Mouse (Mus musculus) G1E (cell line): ENCODE results near the gene 4932411N23Rik. TPM values are rescaled to one million over a fixed set of nuclear protein-coding genes. Genes with fewer than 3 reads are reported as not detected.
"Not testable (repeated sequence)": the region's sequence is repeated elsewhere in the genome, so short reads cannot be mapped to it uniquely, and the experiment has no call there.

ENCODE experiments used
- ATAC-seq: 2 replicates; pipeline ENCODE4 v1.8.0; 2016; ENCODE audit warnings: mild to moderate bottlenecking; ENCODE audit not compliant: insufficient number of reproducible peaks, poor library complexity, low FRiP score, severe bottlenecking; ENCODE audit errors: extremely low read depth
- DNase-seq: peaks from one replicate; pipeline ENCODE4 v3.0.0; 2012; ENCODE audit warnings: low spot score
- H3K27me3 ChIP-seq: 2 replicates; pipeline ENCODE4 v1.6.1; 2012; ENCODE audit warnings: mild to moderate bottlenecking, low read length, inconsistent platforms; ENCODE audit not compliant: insufficient read depth
- H3K36me3 ChIP-seq: replicated peaks from 2 replicates; pipeline ENCODE3; 2012; ENCODE audit warnings: mild to moderate bottlenecking, inconsistent platforms
- H3K4me1 ChIP-seq: 2 replicates; pipeline ENCODE4 v1.6.1; 2012; ENCODE audit warnings: low read depth, low read length, inconsistent platforms, mixed read lengths; ENCODE audit not compliant: insufficient read depth
- H3K4me3 ChIP-seq: 2 replicates; pipeline ENCODE4 v1.5.1; 2012; ENCODE audit warnings: low read depth, mild to moderate bottlenecking, inconsistent platforms, low read length, moderate library complexity, mixed read lengths
- H3K9me3 ChIP-seq: replicated peaks from 2 replicates; pipeline ENCODE4 v1.6.1; 2012; ENCODE audit warnings: inconsistent platforms
- CTCF ChIP-seq: IDR thresholded peaks from 2 replicates; pipeline ENCODE4 v1.5.1; 2012; ENCODE audit warnings: low read depth, low read length, inconsistent platforms, mixed read lengths
- GATA1 ChIP-seq: IDR thresholded peaks from 2 replicates; pipeline ENCODE4 v1.6.1; 2012; ENCODE audit warnings: borderline replicate concordance, low read length, inconsistent platforms, mixed read lengths
- GATA2 ChIP-seq: IDR thresholded peaks from 2 replicates; pipeline ENCODE4 v1.6.1; 2012; ENCODE audit warnings: low read depth, low read length, inconsistent platforms, borderline replicate concordance
- POLR2AphosphoS5 ChIP-seq: IDR thresholded peaks from 2 replicates; pipeline ENCODE4 v1.6.1; 2012; ENCODE audit warnings: low read depth, low read length, inconsistent platforms; ENCODE audit not compliant: insufficient replicate concordance
- TAL1 ChIP-seq: conservative IDR thresholded peaks from 2 replicates; pipeline ENCODE4 v1.6.1; 2012; ENCODE audit warnings: low read depth, low read length, inconsistent platforms, mixed read lengths
- polyA plus RNA-seq: library from polyadenylated mRNA; stranded (reverse); fragments of >175 nt; gene quantifications from 2 replicates; pipeline ENCODE4 v1.2.3, GENCODE M21; 2012
- total RNA-seq, 2 experiments: library from RNA; stranded (forward) in 1 of 2; stranded (reverse) in 1 of 2; fragments of 200-1000 nt in 1 of 2; fragments of >200 nt in 1 of 2; fragmentation: Nextera tagmentation in 1 of 2; gene quantifications; 2 replicates each; pipeline ENCODE4 v1.2.3; 2014 to 2017

Gene 4932411N23Rik
- not detected in 2 replicates for total RNA-seq (2014; fragmentation: Nextera tagmentation)
- 0.06 TPM in 1 of 2 replicates, not detected in the other for total RNA-seq (2017)
- not detected in 2 replicates for polyA plus RNA-seq

DNA sequence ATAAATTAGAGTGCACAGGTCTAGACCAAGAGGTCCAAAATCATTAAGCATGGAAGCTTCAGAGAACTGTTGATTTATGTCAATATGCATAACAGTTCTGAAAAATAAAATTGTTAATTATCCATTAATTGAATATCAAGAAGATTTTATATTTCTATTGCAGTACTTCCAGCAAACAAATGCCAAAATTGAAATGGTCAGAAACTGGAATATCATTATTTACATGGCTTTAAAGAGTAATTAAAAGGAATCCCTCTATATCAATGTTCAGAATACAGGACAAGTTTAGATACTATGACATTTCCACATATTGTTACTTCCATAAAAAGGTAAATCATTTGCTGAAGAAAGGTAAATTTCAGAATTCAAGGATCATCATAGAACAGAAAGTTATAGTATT, at the start of gene 4932411N23Rik:
Gene 4932411N23Rik, minus strand, starts transcription at position 101 of the 400 bp plus-strand sequence.
- no peaks in the 10 kb centered on the region for H3K36me3 ChIP-seq
- no peaks in the 10 kb centered on the region for H3K27me3 ChIP-seq
- no peak for TF ChIP-seq TAL1
- no peak for TF ChIP-seq CTCF
- no peak for TF ChIP-seq GATA1
- no peak for TF ChIP-seq GATA2
- TF ChIP-seq POLR2AphosphoS5, result no peak

DNA sequence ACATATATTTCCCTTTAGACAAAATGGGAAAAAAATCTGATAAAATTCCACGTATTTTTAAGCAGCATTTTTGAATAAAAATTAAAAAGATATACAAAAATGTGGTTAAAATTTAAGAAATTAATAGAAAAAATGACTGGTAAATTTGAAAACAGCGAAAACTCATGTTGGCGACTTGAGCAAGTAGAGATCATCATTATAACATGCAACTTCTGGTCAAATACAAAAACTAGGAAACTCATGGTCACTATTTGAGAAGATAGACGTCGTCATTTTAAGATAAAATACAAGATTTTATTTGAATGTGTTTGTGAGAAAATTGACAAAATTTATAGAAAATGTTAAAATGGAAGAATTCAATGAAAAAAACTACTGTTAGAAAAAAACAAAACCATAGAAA, 35.8 kb downstream of the 4932411N23Rik start:
- no peak for DNase-seq
- H3K27me3 ChIP-seq, result no peaks in the 10 kb centered on the region
- H3K4me3 ChIP-seq, result no peak overlapping the region
- no peak for TF ChIP-seq POLR2AphosphoS5
- no peak for TF ChIP-seq TAL1
- no peak for TF ChIP-seq CTCF
- no peak for TF ChIP-seq GATA2
- TF ChIP-seq GATA1, result no peak
- ATAC-seq, result no peak
- H3K9me3 ChIP-seq, result no peaks in the 10 kb centered on the region
- no peaks in the 10 kb centered on the region for H3K36me3 ChIP-seq
- no peaks in the 10 kb centered on the region for H3K4me1 ChIP-seq

More for the DNA sequence above, at the start of gene 4932411N23Rik:
- DNase-seq (no peak), ATAC-seq (no peak)
- Histone ChIP-seq H3K4me3 (no peak within 1 kb of the TSS), H3K4me1 (no peaks in the 10 kb centered on the region), H3K9me3 (no peaks in the 10 kb centered on the region)

DNA sequence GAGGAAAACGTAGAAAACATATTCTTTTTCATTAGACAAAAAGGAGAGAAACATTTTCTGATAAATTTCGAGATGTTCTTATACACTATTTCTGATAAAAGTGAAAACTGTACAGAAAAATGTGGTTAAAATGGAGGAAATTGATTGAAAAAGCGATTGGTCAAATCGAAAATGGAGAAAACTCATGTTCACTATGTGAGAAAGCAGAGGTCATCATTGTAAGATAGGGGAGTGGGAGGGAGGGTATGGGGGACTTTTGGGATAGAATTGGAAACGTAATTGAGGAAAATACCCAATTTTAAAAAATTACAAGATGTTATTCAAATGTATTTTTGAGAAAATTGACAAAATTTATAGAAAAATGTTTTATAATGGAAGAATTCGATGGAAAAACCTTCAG, 38.0 kb downstream of the 4932411N23Rik start:
- H3K36me3 ChIP-seq, H3K27me3 ChIP-seq, H3K9me3 ChIP-seq, DNase-seq, ATAC-seq, H3K4me1 ChIP-seq, H3K4me3 ChIP-seq: not testable (repeated sequence)

DNA sequence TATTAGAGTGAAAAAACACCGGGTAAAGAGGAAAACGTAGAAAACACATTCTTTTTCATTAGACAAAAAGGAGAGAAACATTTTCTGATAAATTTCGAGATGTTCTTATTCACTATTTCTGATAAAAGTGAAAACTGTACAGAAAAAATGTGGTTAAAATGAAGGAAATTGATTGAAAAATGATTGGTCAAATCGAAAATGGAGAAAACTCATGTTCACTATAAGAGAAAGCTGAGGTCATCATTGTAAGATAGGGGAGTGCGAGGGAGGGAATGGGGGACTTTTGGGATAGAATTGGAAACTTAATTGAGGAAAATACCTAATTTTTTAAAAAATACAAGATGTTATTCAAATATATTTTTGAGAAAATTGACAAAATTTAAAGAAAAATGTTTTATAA, 40.8 kb downstream of the 4932411N23Rik start:
- DNase-seq, ATAC-seq, H3K9me3 ChIP-seq: not testable (repeated sequence)

DNA sequence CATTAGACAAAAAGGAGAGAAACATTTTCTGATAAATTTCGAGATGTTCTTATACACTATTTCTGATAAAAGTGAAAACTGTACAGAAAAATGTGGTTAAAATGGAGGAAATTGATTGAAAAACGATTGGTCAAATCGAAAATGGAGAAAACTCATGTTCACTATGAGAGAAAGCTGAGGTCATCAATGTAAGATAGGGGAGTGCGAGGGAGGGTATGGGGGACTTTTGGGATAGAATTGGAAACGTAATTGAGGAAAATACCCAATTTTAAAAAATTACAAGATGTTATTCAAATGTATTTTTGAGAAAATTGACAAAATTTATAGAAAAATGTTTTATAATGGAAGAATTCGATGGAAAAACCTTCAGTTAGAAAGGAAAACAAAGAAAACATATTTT, 42.2 kb downstream of the 4932411N23Rik start:
- H3K4me3 ChIP-seq, H3K4me1 ChIP-seq, DNase-seq, H3K9me3 ChIP-seq, ATAC-seq, H3K36me3 ChIP-seq, H3K27me3 ChIP-seq: not testable (repeated sequence)

More for the DNA sequence above, 40.8 kb downstream of the 4932411N23Rik start:
- not testable (repeated sequence) for H3K36me3 ChIP-seq, H3K4me3 ChIP-seq, H3K27me3 ChIP-seq, H3K4me1 ChIP-seq

Other genes starting within 250 kb of the 4932411N23Rik start
- gene Gm382, start 224.1 kb upstream of the 4932411N23Rik start, total RNA-seq (2014; fragmentation: Nextera tagmentation), result not detected in 2 replicates
- gene Gm382, start 224.1 kb upstream of the 4932411N23Rik start, total RNA-seq (2017), result not detected in 2 replicates
- gene Gm382, start 224.1 kb upstream of the 4932411N23Rik start, polyA plus RNA-seq, result not detected in 2 replicates